Mouse (Mus musculus): ENCODE data around the gene Hist1h2ad.
"Not testable (repeated sequence)": the region's sequence is repeated elsewhere in the genome, so short reads cannot be mapped to it uniquely, and the experiment has no call there.

Hist1h2ad gene

DNA sequence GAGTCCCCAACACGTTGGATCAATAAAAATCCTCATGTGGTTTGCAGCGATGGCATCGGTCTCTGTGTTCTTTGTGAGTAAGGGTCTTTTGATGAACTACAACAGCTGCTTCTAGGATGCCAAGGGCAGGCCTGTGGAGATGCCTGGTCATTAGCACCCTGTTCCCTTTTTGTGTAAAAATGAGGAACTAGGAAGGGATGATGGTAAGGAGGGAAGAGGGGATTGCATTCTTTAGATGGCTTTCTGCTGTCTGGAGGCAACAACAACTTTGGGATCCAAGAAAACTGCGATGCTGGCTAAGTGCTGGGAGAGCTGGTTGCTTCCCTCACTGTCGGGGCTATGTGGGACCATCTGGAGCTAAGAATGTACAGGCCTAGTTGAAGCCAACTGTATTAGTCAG is 35.9 kb upstream of the Hist1h2ad start:
- in situ Hi-C loops (cut with MboI, MseI), result loop anchor here (10.0 kb wide), 2 partner anchors 47 to 1503 kb away; partner anchors contain the start of genes Hist1h2ah, Hist1h2bk and Hist1h4d

DNA sequence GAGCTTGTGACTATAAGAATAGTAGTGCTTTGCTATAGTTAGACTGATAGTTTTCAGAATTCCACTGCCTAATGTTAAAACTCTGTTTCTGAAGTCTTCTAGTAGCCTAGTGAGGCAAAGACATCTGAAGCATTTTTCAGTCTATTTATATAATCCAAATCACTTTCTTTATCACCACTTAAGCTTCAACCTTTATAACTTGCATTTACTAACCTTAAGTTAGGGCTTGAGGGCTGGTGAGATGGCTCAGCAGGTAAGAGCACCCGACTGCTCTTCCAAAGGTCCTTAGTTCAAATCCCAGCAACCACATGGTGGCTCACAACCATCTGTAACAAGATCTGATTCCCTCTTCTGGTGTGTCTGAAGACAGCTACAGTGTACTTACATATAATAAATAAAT is 34.4 kb upstream of the Hist1h2ad start:
- in situ Hi-C loops (cut with MboI, MseI), result loop anchor here (10.0 kb wide), 2 partner anchors 45 to 1505 kb away; partner anchors contain the start of genes Hist1h2ah, Hist1h2bk and Hist1h4d

DNA sequence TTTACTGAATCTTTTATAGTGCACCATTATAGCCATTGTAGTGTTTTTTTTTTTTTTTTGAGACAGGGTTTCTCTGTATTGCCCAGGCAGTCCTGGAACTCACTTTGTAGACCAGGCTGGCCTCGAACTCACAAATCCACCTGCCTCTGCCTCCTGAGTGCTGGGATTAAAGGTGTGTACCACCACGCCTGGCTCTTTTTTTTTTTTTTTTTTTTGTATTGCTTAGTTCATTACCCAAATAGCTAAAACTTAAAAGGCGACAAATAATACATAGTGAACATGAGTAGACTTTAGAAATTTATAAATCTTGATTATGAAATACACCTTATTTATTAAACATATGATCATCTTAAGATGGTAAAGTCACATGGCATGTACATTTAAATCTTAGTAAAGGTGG is 32.7 kb upstream of the Hist1h2ad start:
- in situ Hi-C loops (cut with MboI, MseI), result no loop called here

GRCm38 (mm10) chr13:23542225-23542980 is 31.8 kb upstream of the Hist1h2ad start:
- in situ Hi-C loops (cut with MboI, MseI), result not testable (repeated sequence)

DNA sequence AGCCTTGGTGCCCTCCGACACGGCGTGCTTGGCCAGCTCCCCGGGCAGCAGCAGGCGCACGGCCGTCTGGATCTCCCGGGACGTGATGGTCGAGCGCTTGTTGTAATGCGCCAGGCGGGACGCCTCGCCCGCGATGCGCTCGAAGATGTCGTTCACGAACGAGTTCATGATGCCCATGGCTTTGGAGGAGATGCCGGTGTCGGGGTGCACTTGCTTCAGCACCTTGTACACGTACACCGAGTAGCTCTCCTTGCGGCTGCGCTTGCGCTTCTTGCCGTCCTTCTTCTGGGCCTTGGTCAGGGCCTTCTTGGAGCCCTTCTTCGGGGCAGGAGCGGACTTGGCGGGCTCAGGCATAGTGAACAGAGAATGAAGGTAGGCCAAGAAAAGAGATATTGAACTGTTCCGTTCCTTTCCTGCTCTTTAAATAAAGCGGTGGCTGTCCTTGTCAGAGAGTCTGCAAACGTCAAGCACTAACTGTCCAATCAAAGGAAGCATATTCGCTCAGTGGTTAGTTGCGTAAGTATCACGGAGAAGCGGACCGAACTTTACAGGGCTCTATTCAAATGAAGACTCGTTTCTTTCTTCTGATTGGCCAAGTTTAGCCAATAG is 31.1 kb upstream of the Hist1h2ad start, which contains the start of gene Hist1h2bh:
Gene Hist1h2bh (minus strand): TSS at position 394 of the 609 bp plus-strand sequence.
- in situ Hi-C loops (cut with MboI, MseI), result not testable (repeated sequence)

DNA sequence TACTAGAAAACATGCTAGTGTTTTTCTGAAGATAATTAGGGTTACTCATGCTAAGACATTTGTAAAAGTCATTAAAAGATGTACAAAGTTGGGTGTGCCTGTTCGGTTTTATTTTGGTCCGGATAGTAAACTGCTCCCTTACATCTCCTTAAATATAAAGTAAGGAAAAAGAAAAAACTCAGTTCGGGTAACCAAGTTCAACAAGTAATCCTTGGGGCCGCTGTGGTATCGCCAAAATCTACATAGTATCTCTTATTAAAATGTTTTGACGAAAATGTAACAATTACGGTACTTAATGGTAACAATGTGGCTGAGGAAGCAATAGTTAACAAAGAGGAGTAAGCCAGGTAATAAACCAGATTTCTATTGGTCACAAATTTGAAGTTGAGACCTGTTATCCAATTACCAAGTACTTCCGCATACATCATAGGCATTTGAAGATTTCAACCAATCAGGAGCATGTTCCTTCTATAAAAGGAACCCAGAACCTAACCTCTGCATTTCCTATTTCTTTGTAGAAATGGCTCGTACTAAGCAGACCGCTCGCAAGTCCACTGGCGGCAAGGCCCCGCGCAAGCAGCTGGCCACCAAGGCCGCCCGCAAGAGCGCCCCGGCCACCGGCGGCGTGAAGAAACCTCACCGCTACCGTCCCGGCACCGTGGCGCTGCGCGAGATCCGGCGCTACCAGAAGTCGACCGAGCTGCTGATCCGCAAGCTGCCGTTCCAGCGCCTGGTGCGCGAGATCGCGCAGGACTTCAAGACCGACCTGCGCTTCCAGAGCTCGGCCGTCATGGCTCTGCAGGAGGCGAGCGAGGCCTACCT is 30.0 kb upstream of the Hist1h2ad start, which contains the start of gene Hist1h3f:
Gene Hist1h3f (plus strand): TSS at position 88 of the 822 bp plus-strand sequence.
- in situ Hi-C loops (cut with MboI, MseI), result no loop called here

GRCm38 (mm10) chr13:23544787-23545120 is 29.4 kb upstream of the Hist1h2ad start:
- in situ Hi-C loops (cut with MboI, MseI), result not testable (repeated sequence)

DNA sequence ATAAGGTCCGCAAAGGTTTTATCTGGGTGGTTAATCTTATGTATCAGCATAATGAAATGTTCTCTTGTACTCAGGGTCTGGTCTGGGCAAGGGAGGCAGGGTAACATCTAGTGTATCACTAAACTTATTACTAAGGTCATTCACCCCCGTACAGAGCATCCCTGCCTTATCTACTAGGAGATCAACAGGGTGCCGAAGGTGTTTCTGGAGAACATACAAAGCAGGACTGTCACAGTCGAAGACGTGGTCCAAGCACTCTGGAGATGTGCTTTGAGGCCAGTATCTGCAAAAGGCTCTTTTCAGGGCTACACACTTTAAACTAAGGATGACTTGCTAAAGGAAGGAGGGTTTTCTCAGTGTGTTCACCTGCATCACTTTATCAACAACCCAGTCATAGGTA is 27.5 kb upstream of the Hist1h2ad start:
- in situ Hi-C loops (cut with MboI, MseI), result no loop called here

- in situ Hi-C loops (cut with MboI, MseI), result loop anchor here (25.0 kb wide), 2 partner anchors 1062 to 1738 kb away; partner anchors contain the start of genes Hist1h2ao, Hist1h2bq and Hist1h4m
These were observed 23.4 kb upstream of the Hist1h2ad start for GRCm38 (mm10) chr13:23550761-23551145.

GRCm38 (mm10) chr13:23551146-23551834 is 22.9 kb upstream of the Hist1h2ad start, which contains the start of gene Hist1h4f:
TSS of gene Hist1h4f (minus strand) at chr13:23551648.
- in situ Hi-C loops (cut with MboI, MseI), result loop anchor here (25.0 kb wide), 2 partner anchors 1061 to 1739 kb away; partner anchors contain the start of genes Hist1h2ao, Hist1h2bq and Hist1h4m

- in situ Hi-C loops (cut with MboI, MseI), result loop anchor here (25.0 kb wide), 2 partner anchors 1060 to 1740 kb away; partner anchors contain the start of genes Hist1h2ao, Hist1h2bq and Hist1h4m
These were observed 22.0 kb upstream of the Hist1h2ad start for GRCm38 (mm10) chr13:23551931-23552914.

DNA sequence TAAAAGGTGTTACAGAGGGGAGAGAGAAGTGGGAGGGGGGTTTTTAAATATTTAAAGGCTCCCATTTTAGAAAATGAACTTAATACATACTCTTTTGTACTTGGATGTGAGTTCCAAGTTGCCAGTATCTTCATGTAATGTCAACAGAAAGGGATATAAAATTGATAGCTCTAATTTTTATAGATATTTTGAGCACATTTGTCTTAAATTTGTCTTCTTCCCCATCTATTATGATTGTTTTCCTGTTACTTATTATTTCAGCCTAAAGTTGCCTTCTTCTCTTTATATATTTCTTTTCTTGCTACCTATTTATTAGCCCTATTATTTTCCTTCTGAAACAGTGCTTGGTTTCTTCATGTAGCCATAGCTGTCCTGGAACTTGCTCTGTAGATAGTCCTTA is 21.2 kb upstream of the Hist1h2ad start, which contains the start of gene Hist1h1d:
Gene Hist1h1d (plus strand): TSS at position 301 of the 400 bp plus-strand sequence.
- in situ Hi-C loops (cut with MboI, MseI), result loop anchor here (25.0 kb wide), 2 partner anchors 1059 to 1741 kb away; partner anchors contain the start of genes Hist1h2ao, Hist1h2bq and Hist1h4m

GRCm38 (mm10) chr13:23554393-23554792 is 19.8 kb upstream of the Hist1h2ad start:
- in situ Hi-C loops (cut with MboI, MseI), result loop anchor here (25.0 kb wide), 2 partner anchors 1058 to 1742 kb away; partner anchors contain the start of genes Hist1h2ao, Hist1h2bq and Hist1h4m

DNA sequence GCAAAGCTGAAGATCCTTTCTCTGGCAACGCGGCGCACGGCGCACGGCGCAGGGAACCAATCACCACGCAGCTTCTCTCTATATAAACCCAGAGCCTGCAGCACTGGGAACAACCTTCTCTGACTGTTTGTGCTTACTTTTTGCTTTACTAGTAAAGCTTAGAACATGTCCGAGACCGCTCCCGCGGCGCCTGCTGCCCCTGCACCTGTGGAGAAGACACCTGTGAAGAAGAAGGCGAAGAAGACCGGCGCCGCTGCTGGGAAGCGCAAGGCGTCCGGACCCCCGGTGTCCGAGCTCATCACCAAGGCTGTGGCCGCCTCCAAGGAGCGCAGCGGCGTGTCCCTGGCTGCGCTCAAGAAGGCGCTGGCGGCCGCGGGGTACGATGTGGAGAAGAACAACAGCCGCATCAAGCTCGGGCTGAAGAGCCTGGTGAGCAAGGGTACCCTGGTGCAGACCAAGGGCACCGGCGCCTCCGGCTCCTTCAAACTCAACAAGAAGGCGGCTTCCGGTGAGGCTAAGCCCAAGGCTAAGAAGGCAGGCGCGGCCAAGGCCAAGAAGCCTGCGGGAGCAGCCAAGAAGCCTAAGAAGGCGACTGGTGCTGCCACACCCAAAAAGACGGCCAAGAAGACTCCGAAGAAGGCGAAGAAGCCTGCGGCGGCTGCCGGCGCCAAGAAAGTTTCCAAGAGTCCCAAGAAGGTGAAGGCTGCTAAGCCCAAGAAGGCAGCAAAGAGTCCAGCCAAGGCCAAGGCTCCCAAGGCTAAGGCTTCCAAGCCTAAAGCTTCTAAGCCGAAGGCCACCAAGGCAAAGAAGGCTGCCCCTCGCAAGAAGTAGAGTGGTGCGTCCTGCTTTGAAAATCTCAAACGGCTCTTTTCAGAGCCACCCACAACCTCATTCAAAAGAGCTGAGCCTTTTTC is 19.0 kb upstream of the Hist1h2ad start:
- in situ Hi-C loops (cut with MboI, MseI), result loop anchor here (25.0 kb wide), 2 partner anchors 1057 to 1743 kb away; partner anchors contain the start of genes Hist1h2ao, Hist1h2bq and Hist1h4m

- in situ Hi-C loops (cut with MboI, MseI), result loop anchor here (25.0 kb wide), 2 partner anchors 1056 to 1744 kb away; partner anchors contain the start of genes Hist1h2ao, Hist1h2bq and Hist1h4m
These were observed 18.3 kb upstream of the Hist1h2ad start for GRCm38 (mm10) chr13:23555839-23556416.

- in situ Hi-C loops (cut with MboI, MseI), result loop anchor here (25.0 kb wide), 2 partner anchors 1055 to 1745 kb away; partner anchors contain the start of genes Hist1h2ao, Hist1h2bq and Hist1h4m
These were observed 17.3 kb upstream of the Hist1h2ad start for GRCm38 (mm10) chr13:23556906-23557305.

GRCm38 (mm10) chr13:23560699-23561098 is 13.5 kb upstream of the Hist1h2ad start:
- in situ Hi-C loops (cut with MboI, MseI), result loop anchor here (25.0 kb wide), 2 partner anchors 1052 to 1748 kb away; partner anchors contain the start of genes Hist1h2ao, Hist1h2bq and Hist1h4m

Data from regulatory T cell (primary cell).